Mouse (Mus musculus): ENCODE results near the gene Tmem89.

- TF ChIP-seq POLR2A (IDR thresholded peaks at IDR 0.05; ENCODE audit: low read depth, low read length) (no peak), CTCF (conservative IDR thresholded peaks at IDR 0.05; ENCODE audit: insufficient read depth, insufficient read length, low read depth, low read length) (no peak)
Measured at GRCm38 (mm10) chr9:108935991-108936390, 21.6 kb downstream of the Tmem89 start.
